Mouse (Mus musculus): ENCODE results near the gene Ptprd. TPM values are rescaled to one million over a fixed set of nuclear protein-coding genes. Genes with fewer than 3 reads are reported as not detected.

Gene Ptprd
- total RNA-seq, 2 experiments from 2014 or later: 159 to 195 TPM

GRCm38 (mm10) chr4:76750709-76751108 lies 1461.1 kb downstream of the Ptprd start:
- DNase-seq (ENCODE audit: extremely low spot score in 1 of 2, low spot score in 1 of 2): peak in 1 of 2 experiments; percentile 5

GRCm38 (mm10) chr4:76735831-76736230 lies 1475.9 kb downstream of the Ptprd start:
- no peak for DNase-seq (ENCODE audit: extremely low spot score in 1 of 2, low spot score in 1 of 2)

DNA sequence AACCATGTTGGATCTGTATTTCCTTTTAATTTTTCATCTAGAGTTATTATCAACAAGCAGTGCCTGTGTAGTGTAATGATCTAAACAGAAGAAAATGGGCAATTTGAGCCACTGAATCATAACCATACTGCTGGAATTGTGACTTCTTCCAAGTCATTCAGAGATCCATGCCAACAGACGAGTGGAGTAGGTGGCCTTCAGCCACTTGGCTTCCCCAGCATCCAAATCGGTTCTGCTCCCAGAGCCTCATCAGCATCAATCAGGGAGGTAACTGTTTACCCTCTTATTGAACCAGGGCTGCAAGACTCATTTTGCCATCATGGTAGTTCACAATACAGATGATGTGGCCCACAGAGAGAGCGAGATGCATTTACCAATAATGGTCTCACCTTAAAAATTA lies 1536.0 kb downstream of the Ptprd start:
- no peak for DNase-seq (ENCODE audit: extremely low spot score in 1 of 2, low spot score in 1 of 2)

DNA sequence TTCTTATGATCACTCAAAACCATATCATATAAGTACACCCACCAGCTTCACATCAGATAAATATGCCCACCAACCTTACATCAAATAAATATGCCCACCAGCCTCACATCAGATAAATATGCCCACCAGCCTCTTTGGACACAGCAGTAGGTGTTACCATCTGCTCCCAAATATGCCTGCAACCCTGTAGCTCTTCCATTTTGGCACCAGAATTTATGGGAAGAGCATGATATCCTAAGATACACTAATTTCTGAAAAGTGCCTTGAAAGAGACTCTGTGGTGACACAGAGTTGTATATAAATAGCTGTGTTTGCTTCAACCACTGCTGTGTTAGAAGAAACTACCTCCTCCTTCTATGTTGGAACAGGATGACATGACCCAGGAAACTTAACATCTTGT lies 1538.5 kb downstream of the Ptprd start:
- DNase-seq (ENCODE audit: extremely low spot score in 1 of 2, low spot score in 1 of 2): no peak

DNA sequence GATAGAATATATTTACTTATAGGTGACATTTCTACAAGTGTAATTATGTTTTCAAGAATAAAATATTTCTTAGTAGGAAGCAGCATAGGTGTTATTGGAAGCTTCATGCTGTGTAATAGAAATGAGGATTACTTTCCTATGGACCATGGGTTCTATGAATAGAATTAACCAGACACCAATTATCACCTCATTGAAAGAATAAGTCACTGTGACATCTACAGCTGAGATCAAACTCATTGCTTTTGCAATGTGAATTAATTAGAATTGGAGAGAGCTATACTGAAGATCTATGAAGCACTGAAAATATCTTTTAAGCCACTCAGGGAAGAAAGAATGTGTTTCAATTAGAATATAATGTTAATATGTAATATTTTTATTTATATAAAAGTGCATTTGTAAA lies 1539.1 kb downstream of the Ptprd start:
- no peak for DNase-seq (ENCODE audit: extremely low spot score in 1 of 2, low spot score in 1 of 2)

- DNase-seq (ENCODE audit: extremely low spot score in 1 of 2, low spot score in 1 of 2): no peak
Measured at GRCm38 (mm10) chr4:76661725-76662124, 1550.0 kb downstream of the Ptprd start.

DNA sequence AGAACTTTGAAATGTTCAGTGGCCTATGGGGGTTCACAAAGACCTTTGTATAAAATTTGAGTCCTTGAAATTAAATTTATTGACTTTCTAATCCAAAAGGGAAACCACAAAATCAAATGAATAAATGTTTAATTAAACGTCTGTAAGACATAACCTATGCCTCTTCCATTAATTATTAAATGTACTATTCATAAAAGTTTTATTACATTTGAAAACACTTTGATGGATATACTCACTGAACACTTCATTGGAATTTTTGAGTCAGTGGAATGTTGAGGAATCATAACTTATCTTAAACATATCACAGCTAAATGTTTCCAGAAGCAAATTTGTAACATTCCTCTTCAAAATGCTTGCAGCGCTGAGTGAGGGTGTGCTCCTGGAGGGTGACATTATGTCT lies 1551.6 kb downstream of the Ptprd start:
- DNase-seq (ENCODE audit: extremely low spot score in 1 of 2, low spot score in 1 of 2): no peak

DNA sequence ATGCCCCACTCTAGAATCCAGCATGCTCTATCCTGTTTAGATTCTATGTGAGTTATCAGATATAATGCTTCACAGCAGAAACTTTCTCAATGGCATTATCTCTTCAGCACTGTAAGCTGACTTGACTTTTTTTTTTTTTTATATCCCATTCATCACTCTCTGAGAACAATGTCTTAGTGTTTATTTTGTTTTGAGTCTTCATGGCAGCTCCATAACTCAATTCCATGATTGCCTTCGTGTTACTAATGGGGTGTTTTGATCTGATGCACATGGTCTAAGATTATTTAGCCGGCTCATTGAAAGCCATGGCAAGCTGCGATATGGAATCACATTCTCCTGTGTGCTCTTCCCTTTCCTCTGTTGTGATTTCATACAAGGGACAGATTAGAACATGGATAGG lies 1555.0 kb downstream of the Ptprd start:
- DNase-seq (ENCODE audit: extremely low spot score in 1 of 2, low spot score in 1 of 2): no peak

GRCm38 (mm10) chr4:76652971-76653370 lies 1558.8 kb downstream of the Ptprd start:
- no peak for DNase-seq (ENCODE audit: extremely low spot score in 1 of 2, low spot score in 1 of 2)

GRCm38 (mm10) chr4:76621740-76622139 lies 1590.0 kb downstream of the Ptprd start:
- DNase-seq (ENCODE audit: extremely low spot score in 1 of 2, low spot score in 1 of 2): no peak

DNA sequence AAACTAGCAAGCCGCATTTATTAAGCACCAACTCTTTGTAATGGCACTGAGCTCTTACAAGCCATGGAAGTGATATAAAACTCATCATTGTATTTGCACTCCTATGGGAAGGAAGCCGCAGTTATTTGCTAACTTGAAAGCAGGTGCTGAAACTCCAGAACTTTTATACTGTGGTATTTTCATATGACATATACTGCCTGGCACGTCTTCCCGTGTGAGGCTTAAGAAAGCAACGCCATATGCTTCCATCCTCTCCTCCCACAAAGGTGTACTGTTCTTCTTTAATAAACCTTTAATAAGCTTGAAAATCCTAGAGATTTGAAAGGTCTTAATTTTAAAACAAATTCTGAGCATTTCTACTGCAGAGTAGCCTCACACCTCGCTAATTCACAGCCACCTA lies 1595.1 kb downstream of the Ptprd start:
- DNase-seq (ENCODE audit: extremely low spot score in 1 of 2, low spot score in 1 of 2): no peak

DNA sequence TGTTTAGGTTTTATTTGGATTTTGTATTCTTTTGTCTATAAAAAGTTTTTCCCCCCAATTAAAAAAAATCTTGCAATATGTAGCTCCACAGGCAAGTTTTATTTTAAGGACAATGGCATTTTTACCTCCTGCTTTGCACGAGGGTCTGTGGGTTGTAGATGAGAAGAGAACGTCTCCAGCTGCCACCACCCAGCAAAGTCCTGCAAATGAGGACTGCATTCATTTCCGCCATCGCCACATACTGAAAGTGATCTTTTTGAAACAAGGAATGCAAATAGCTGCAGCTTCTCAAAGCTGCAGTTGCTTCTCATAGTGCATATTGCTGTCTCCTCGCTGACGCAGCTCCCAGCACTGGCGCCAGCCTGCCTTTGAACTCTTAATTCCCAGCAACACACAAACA lies 1603.5 kb downstream of the Ptprd start:
- no peak for DNase-seq (ENCODE audit: extremely low spot score in 1 of 2, low spot score in 1 of 2)

GRCm38 (mm10) chr4:76606808-76607207 lies 1605.0 kb downstream of the Ptprd start:
- DNase-seq (ENCODE audit: extremely low spot score in 1 of 2, low spot score in 1 of 2): no peak

DNA sequence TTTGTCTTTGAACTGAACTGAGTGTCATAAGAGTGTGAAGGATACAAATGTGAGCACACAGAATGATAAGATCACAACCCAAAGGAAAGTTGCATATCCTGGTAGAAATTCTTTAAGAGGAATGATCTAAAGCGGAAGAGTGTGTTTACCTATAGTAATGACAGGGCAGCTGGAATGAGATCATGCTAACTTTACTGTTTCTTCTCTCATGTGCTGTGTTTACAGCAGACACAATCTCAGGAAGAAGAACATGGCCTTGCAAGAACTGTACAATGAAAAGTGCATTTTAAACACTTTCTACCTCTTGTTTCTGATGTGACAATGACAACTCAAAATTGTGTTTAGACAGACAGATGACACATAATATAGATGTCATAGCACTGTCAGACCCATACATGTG lies 1621.0 kb downstream of the Ptprd start:
- DNase-seq (ENCODE audit: extremely low spot score in 1 of 2, low spot score in 1 of 2): no peak

- DNase-seq (ENCODE audit: extremely low spot score in 1 of 2, low spot score in 1 of 2): no peak
Measured at GRCm38 (mm10) chr4:76583025-76583424, 1628.7 kb downstream of the Ptprd start.

DNA sequence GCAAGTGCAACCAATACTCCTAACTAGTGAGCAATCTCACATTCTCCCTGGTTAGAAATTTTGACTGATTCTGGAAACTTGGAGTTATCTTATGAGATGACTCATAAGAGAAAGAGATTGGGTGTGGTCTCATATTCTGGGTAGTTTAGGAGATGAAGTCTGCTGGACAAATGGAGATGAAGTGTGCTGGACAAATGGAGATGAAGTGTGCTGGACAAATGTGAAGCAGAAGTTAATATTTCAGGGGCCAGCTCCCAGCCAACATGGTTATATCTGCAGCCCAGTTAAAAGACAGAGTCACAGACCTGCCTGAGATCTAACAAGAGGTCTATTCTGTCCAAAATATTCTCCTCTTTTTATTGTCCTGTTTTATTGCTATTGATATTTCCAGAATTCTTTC lies 1645.8 kb downstream of the Ptprd start:
- DNase-seq (ENCODE audit: extremely low spot score in 1 of 2, low spot score in 1 of 2): no peak

GRCm38 (mm10) chr4:76541769-76542168 lies 1670.0 kb downstream of the Ptprd start:
- no peak for DNase-seq (ENCODE audit: extremely low spot score in 1 of 2, low spot score in 1 of 2)

DNA sequence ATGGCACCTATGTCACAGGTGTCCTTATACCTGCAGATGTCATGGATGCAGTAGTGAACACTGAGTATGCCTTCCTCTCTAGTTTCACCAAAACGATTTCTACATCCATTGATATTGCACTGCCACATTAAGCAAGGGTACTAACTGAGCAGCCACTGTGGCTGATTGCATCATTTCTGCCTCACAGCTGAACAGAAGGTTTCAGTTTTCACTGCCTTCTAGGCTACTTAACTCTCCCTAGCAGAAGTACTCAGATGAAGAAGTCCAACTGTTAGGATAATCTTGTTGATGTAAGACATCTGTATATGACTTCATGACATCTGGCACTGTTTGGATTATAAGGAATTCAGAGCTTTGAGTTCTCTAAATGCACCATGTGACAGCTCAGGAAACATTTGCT lies 1678.8 kb downstream of the Ptprd start:
- no peak for DNase-seq (ENCODE audit: extremely low spot score in 1 of 2, low spot score in 1 of 2)

DNA sequence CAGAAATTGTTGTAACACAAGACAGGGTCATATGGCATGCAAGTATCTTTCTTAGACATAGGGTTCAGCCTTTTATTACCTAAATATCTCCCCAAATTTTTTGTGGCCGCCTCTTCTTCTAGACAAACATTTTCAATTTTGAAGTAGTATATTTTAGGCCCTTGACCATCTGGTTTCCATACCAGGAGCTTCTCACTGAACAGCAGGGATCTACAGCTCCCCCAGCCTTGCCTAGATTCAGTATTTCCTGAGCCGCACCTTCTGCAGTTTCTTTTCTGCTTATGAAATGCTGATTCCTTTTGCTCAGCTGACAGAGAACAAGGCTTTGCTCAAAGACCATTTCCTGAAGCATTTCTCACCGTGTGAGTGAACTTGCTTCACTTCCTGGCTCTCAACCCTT lies 1686.5 kb downstream of the Ptprd start:
- no peak for DNase-seq (ENCODE audit: extremely low spot score in 1 of 2, low spot score in 1 of 2)

- no peak for DNase-seq (ENCODE audit: extremely low spot score in 1 of 2, low spot score in 1 of 2)
Measured at GRCm38 (mm10) chr4:76503279-76503601, 1708.5 kb downstream of the Ptprd start.

- DNase-seq (ENCODE audit: extremely low spot score in 1 of 2, low spot score in 1 of 2): no peak
Measured at GRCm38 (mm10) chr4:76502575-76503278, 1709.0 kb downstream of the Ptprd start.

- DNase-seq (ENCODE audit: extremely low spot score in 1 of 2, low spot score in 1 of 2): no peak
Measured at GRCm38 (mm10) chr4:76485848-76486247, 1725.9 kb downstream of the Ptprd start.

All from layer of hippocampus, postnatal 25 days (tissue).